Mouse (Mus musculus): ENCODE data around the gene Otoa.

- TF ChIP-seq CTCF (IDR thresholded peaks at IDR 0.05; ENCODE audit: borderline replicate concordance, insufficient read depth, low read depth, low read length) (no peak), POLR2A (IDR thresholded peaks at IDR 0.05; ENCODE audit: borderline replicate concordance, insufficient read depth, low read length) (no peak)
Observed at GRCm38 (mm10) chr7:121047624-121048023, 33.8 kb upstream of the Otoa start.

All from cerebellum, adult 2 months (tissue).